Mouse (Mus musculus) limb, embryonic 10.5 days (tissue): ENCODE results near the gene Gm10563. TPM values are rescaled to one million over a fixed set of nuclear protein-coding genes. Genes with fewer than 3 reads are reported as not detected.
A peak's percentile ranks its signal among the peaks of the same experiment; 100 is the strongest.

Experiments used
- DNase-seq: peaks from one replicate; pipeline ENCODE4 v3.0.0-alpha.2; 2017; ENCODE audit warnings: low spot score
- H3K27ac ChIP-seq: fragments of 300-500 bp; sonication (generic); 2 replicates; pipeline ENCODE4 v1.5.1; 2016; ENCODE audit warnings: mild to moderate bottlenecking
- H3K27me3 ChIP-seq: fragments of 300-500 bp; sonication (generic); 2 replicates; pipeline ENCODE4 v1.6.1; 2016; ENCODE audit warnings: low read depth, mild to moderate bottlenecking; ENCODE audit not compliant: poor library complexity, severe bottlenecking
- H3K36me3 ChIP-seq: fragments of 300-500 bp; sonication (generic); 2 replicates; pipeline ENCODE4 v1.6.1; 2016; ENCODE audit warnings: mild to moderate bottlenecking, moderate library complexity
- H3K4me1 ChIP-seq: fragments of 300-500 bp; sonication (generic); 2 replicates; pipeline ENCODE4 v1.6.1; 2016
- H3K4me3 ChIP-seq: fragments of 300-500 bp; sonication (generic); 2 replicates; pipeline ENCODE4 v1.5.1; 2016; ENCODE audit warnings: mild to moderate bottlenecking, moderate library complexity
- H3K9me3 ChIP-seq: fragments of 300-500 bp; sonication (generic); replicated peaks from 2 replicates; pipeline ENCODE4 v1.6.1; 2016; ENCODE audit warnings: mild to moderate bottlenecking
- WGBS: fragments of 180-500 bp; shearing (Covaris S2); methylation state at CpG from one replicate; pipeline ENCODE4 v1.1.7; 2016; 5-methylcytosine and 5-hydroxymethylcytosine counted together
- polyA plus RNA-seq: library from polyadenylated mRNA; unstranded; fragments of >200 nt; fragmentation: Nextera tagmentation; extraction: Ambion mirVana; gene quantifications from 2 replicates; pipeline ENCODE4 v1.2.1, GENCODE M21; 2016

Gm10563 gene
- polyA plus RNA-seq, 1 experiment from 2014 or later, result not detected

DNA sequence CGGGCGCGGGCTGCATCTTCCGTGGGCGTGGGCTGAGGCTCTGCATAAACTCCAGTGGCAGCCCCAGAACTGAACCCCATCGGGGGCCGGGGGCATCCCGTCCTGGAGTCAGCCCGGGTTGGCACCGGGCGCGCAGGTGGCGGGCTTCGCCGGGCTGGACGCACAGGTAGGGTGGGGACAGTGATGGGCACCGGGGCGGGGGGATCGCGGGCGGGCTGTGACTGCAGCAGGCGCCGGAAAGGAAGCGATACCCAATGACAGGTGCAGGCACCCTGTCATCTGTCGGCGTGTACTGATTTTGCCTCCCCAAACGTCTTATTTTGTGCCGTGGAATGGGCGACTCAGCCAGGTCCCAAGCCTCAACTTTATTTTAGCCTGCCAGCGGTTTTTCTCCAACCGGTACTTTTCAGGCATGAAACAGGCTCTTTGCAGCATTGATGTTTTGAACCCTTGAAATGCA, 43.2 kb downstream of the Gm10563 start:
- peak overlapping the region; percentile 97 for H3K4me3 ChIP-seq
- peak overlapping the region; percentile 100 for H3K27ac ChIP-seq
- 3% methylated on average over 31 of the region's 31 CpGs for WGBS
- H3K9me3 ChIP-seq, result no peaks in the 10 kb centered on the region
- H3K36me3 ChIP-seq, result peaks cover 44% of the 10 kb centered on the region
- DNase-seq, result no peak
- H3K27me3 ChIP-seq, result no peaks in the 10 kb centered on the region
- peaks cover 19% of the 10 kb centered on the region for H3K4me1 ChIP-seq

DNA sequence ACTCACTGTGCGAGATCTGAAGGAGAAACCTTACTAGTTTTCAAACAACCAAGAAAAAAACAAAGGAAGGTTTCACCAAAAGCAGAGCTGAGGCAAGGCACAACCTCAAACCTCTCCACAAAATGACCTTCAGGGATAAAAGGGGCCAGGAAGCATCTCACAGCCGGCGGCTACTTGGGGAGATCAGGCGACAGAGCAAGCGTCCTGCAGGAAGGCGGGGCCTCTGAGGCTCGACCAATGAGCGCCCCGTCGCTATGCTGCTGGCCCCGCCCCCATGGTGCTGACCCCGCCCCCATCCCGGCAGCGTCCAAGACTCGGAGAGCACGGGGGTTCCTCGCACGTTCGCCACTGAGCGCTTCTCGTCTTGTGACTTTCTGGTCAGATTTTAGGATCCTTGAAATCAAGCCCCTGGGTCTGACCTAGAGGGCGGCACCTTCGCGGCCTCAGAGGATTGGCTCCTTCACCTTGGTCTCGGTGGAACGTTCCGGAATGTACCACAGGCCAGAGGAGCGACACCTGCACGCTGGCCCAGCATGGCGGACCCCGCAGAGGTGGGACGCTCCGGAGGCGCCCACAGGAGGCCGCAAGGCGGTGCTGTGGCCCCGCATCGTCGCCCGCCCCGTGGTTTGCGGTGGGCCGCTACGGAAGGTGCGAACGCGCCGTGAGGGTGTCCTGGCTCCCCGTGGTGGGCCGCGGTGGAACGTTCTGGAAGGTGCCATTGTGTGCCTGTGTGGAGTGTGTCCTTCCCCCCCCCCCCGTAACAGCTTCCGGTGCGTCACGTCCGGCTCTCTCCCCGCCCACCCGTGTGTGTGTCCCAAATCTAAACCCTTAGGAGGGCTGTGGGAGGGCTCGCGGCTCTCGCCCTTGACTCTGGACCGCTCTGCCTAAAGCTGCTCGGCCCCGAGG, 43.9 kb downstream of the Gm10563 start, which contains the start of gene Slc35e2:
Slc35e2 (plus strand) TSS at position 326 of the 906 bp plus-strand sequence.
- Histone ChIP-seq H3K9me3 (no peaks in the 10 kb centered on the region), H3K27ac (peak within 1 kb of the TSS; percentile 100), H3K4me1 (peaks cover 19% of the 10 kb centered on the region), H3K4me3 (peak within 1 kb of the TSS; percentile 97), H3K36me3 (peaks cover 37% of the 10 kb centered on the region), H3K27me3 (no peaks in the 10 kb centered on the region)
- WGBS, result under 1% methylated on average over 60 of the region's 65 CpGs
- peak; percentile 98 for DNase-seq

DNA sequence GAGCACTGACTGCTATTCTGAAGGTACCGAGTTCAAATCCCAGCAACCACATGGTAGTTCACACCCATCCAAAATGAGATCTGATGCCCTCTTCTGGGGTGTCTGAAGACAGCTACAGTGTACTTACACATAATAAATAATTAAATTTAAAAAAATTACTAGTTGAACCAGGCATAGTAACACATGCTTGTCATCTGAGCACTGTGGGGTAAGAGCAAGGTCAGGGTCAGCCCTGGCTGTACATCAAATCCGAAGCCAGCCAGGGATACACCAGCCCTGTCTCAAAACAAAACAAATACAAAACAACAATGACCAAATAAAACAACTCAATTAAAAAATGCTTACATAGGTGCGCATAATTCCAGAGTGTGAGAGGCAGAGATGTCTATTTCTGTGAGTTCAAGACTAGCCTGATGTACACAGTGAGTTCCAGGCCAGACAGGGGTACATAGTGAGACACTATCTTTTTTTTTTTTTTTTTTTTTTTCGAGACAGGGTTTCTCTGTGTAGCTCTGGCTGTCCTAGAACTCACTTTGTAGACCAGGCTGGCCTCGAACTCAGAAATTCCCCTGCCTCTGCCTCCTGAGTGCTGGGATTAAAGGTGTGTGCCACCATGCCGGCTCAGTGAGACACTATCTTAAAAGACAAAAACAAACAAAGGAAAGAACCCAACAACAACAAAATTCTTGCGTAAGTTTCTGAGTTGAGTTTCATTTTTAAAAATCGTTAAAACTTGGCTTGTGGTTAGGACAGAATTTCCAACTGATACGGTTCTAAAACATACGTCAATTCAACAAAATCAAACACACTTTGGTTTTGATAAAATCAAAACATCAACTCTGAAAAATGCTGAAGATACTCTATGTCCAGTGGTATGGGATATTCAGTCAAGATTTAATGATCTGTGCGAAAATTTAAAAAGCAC, 45.0 kb downstream of the Gm10563 start:
- no peaks in the 10 kb centered on the region for H3K27me3 ChIP-seq
- H3K4me3 ChIP-seq, result peak overlapping the region; percentile 97
- H3K36me3 ChIP-seq, result peaks cover 25% of the 10 kb centered on the region
- peak overlapping the region; percentile 100 for H3K27ac ChIP-seq
- 92% methylated on average over 11 of the region's 11 CpGs for WGBS
- H3K4me1 ChIP-seq, result peaks cover 19% of the 10 kb centered on the region
- no peak for DNase-seq
- H3K9me3 ChIP-seq, result no peaks in the 10 kb centered on the region

DNA sequence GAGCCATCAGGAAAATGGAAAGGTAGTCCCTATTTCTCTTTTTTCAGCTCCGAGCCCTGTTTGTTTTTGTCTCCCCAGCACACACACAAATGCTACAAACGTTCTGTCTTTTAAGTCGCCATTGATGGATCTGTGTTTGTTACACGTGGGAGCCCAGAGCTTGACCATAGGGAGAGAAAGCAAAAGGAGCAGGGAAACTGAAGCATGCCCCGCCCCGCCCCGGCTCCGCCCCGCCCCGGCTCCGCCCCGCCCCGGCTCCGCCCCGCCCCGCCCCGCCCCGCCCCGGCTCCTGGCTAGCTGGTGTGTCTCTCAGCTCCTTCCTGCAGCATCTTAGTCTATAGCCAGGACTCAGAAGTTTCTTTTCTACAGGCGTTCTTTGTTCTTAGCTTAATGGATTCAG, 46.7 kb downstream of the Gm10563 start:
- Histone ChIP-seq H3K36me3 (peaks cover 9% of the 10 kb centered on the region), H3K4me1 (peaks cover 19% of the 10 kb centered on the region), H3K27me3 (no peaks in the 10 kb centered on the region), H3K9me3 (no peaks in the 10 kb centered on the region), H3K4me3 (no peak overlapping the region; the same call in 1 of the 2 replicates), H3K27ac (no peak overlapping the region)
- WGBS, result 16% methylated on average over 20 of the region's 20 CpGs
- no peak for DNase-seq

DNA sequence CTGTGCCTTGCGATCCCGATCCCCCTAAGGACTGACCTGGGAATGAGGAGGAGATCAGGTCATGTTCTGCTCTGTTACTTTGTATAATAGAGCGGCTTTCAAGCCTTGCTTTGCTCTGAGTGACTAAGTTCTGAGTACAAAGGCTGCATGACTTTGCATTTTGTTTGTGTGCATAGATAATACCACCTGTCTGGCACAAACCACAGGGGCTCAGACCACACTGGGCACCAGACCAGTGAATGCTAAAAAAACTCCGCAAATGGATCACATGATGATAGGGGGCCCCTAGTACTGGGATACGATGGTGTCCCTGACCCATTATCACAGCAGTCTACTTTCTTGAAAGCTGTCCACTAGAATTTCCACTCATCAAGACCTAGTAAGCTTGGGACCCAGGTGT, 48.6 kb downstream of the Gm10563 start:
- Histone ChIP-seq H3K27ac (no peak overlapping the region), H3K36me3 (no peaks in the 10 kb centered on the region), H3K4me1 (peaks cover 8% of the 10 kb centered on the region; the same call in 1 of the 2 replicates), H3K27me3 (no peaks in the 10 kb centered on the region), H3K9me3 (no peaks in the 10 kb centered on the region), H3K4me3 (no peak overlapping the region)
- DNase-seq, result no peak
- 89% methylated on average over 5 of the region's 5 CpGs for WGBS

DNA sequence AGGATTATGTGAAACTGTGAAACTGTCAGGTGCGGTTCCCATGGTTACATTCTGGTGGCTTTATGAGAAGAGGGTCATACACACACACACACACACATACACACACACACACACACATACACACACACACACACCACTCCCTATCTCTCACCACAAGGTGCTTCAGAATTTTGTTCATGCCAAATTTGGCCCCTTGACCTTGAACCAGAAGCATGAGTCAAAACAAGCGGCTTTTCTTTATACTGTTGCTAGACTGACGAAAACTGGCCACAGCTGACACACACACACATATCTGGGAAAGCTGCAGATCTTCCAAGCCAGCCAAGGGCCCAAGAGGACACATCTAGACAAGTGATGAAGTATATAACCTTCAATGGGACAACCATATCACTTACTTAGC, 49.4 kb downstream of the Gm10563 start:
- H3K9me3 ChIP-seq, result no peaks in the 10 kb centered on the region
- WGBS, result 83% methylated on average over 3 of the region's 3 CpGs
- no peak overlapping the region for H3K27ac ChIP-seq
- H3K27me3 ChIP-seq, result no peaks in the 10 kb centered on the region
- no peaks in the 10 kb centered on the region for H3K36me3 ChIP-seq
- no peak for DNase-seq
- H3K4me1 ChIP-seq, result peaks cover 6% of the 10 kb centered on the region; the same call in 1 of the 2 replicates
- H3K4me3 ChIP-seq, result no peak overlapping the region

DNA sequence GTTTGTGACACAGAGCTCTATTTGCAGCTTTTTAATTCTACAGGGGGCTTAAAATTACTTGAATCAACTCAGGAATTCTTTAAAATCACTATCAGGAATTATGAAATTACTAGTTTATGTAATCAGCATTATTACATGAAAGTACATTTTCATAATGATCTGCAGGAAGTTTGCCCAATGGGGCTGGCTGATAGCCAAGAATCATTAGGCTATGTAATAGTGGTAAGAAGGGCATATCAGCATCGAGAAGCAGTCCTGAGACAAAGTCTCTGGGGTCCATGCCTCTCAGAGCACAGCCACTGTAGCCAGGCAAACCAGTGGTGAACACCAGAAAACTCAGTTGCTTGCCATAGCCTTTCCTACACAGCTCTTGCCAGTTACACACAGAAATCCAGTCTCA, 51.4 kb downstream of the Gm10563 start:
- Histone ChIP-seq H3K4me1 (peaks cover 5% of the 10 kb centered on the region; the same call in 1 of the 2 replicates), H3K9me3 (no peaks in the 10 kb centered on the region), H3K36me3 (peaks cover 19% of the 10 kb centered on the region), H3K4me3 (no peak overlapping the region), H3K27ac (no peak overlapping the region), H3K27me3 (no peaks in the 10 kb centered on the region)
- no peak for DNase-seq
- 84% methylated on average over 1 of the region's 1 CpGs for WGBS

DNA sequence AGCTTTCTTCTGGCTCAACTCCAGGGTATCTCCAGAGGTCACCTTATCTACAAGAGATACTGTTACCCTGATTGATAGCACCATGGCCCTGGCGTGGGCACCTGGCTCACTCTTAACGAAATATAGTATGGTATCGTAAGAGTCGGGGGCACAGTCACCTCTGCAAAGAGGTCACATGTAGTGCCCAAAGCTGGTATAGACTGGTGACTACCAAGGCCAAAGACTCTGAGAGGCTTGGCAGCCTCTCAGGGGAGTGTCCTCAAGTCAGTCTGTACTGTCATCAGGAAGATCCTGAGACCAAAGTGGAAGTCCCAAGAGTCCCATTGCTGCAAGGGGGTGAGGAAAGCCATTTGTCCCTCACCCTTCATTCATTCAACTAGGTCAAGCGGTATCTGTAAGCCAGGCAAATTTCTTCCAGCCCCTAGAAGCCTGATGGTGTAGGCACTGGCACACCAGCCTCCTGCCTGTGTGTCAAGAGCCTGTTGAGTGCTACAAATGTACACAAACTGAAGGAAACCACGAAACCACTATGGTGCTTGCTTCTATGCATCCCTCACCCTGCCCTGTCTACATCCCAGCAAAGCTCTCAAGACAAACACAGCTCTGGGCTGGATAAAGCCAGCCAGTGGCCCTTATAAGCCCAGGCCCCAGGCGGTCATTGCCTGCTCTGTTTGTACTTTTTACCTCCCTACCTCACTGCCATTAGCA, 54.0 kb downstream of the Gm10563 start:
- Histone ChIP-seq H3K9me3 (no peaks in the 10 kb centered on the region), H3K27me3 (no peaks in the 10 kb centered on the region), H3K4me3 (no peak overlapping the region), H3K27ac (no peak overlapping the region), H3K36me3 (peaks cover 45% of the 10 kb centered on the region), H3K4me1 (no peaks in the 10 kb centered on the region)
- WGBS, result 88% methylated on average over 7 of the region's 7 CpGs
- no peak for DNase-seq

DNA sequence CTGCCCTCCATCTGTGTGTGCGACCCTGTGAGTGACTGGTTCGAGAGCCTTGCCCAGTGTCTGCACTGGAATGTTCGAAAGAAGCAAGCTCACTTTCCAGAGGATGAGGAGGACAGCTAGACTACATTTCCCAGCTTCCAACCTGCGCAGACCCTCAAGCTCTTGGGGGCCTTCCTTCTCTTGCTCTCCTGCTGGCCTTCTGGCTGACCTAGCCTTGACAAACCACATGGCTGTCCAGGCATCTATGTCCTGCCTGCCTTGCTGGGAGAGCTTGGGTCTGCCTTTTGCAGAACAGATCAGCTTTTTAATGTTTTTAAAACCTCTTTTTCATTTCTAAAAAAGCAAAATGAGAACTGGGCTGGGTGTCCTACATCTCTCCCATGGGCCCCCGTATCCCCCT, 55.9 kb downstream of the Gm10563 start:
- DNase-seq, result no peak
- Histone ChIP-seq H3K4me3 (no peak overlapping the region), H3K4me1 (no peaks in the 10 kb centered on the region), H3K27ac (no peak overlapping the region), H3K36me3 (peaks cover 63% of the 10 kb centered on the region), H3K9me3 (no peaks in the 10 kb centered on the region), H3K27me3 (no peaks in the 10 kb centered on the region)
- 93% methylated on average over 5 of the region's 5 CpGs for WGBS

DNA sequence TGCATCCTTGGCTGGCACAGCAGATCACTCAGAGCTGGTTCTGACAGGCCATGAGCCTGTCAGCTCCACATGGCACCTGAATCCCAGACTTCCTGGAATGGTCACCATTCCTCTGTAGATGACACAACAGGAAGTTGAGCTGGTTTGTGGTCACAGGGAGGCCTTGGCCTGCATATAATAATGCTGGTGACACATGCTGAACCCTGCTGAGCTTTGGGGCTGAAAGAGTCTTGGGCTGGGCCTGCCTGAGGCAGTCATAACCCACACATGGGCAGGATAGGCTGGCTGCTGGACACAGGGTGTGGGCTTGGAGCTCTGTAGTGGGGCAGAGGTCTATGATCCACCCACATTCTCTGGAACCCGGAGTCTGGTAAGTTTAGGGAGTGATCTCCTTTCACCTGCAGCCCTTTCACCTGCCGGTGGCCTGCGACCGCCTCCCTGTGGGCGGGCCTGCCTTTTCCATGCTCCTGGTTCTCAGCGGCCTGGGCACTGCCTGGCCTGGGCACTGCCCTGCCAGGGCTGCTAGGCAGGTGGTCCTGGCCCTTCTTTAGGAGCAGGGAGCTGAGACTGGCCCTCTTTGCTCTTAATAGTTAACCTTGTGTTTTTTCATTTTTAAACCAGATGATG, 62.8 kb downstream of the Gm10563 start:
- WGBS, result 94% methylated on average over 6 of the region's 6 CpGs

DNA sequence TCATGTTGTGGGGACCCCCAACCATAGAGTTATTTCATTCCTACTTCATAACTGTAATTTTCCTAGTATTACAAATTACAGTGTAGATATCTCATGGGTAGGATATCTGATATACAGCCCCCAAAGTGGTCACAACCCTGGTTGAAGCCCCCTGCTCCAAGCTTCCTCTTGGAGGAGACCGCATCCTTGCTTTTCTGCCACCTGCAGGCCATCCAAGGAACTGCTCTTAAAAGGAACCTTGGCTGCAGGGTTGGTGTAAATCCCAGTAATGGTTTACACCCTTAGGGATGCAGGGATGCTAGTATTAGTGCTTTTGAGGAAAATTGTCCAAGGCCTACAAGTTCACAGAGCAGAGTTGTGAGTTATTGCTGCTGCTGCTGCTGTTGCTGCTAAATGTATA, 64.8 kb downstream of the Gm10563 start:
- Histone ChIP-seq H3K4me1 (no peaks in the 10 kb centered on the region), H3K27me3 (no peaks in the 10 kb centered on the region), H3K27ac (no peak overlapping the region), H3K36me3 (peaks cover 72% of the 10 kb centered on the region), H3K4me3 (no peak overlapping the region), H3K9me3 (no peaks in the 10 kb centered on the region)
- 36% methylated on average over 1 of the region's 1 CpGs for whole genome bisulfite sequencing
- DNase-seq, result peak; percentile 64

More for the DNA sequence above, 62.8 kb downstream of the Gm10563 start:
- no peaks in the 10 kb centered on the region for H3K4me1 ChIP-seq
- peaks cover 84% of the 10 kb centered on the region for H3K36me3 ChIP-seq
- H3K4me3 ChIP-seq, result no peak overlapping the region
- H3K27me3 ChIP-seq, result no peaks in the 10 kb centered on the region
- H3K27ac ChIP-seq, result no peak overlapping the region
- H3K9me3 ChIP-seq, result no peaks in the 10 kb centered on the region
- DNase-seq, result no peak
